Mouse (Mus musculus): ENCODE results near the gene Sac3d1.

GRCm38 (mm10) chr19:6067724-6068415 is 50.6 kb downstream of the Sac3d1 start, which contains the start of gene Tm7sf2:
- TF ChIP-seq CTCF (IDR thresholded peaks at IDR 0.05; ENCODE audit: extremely low read depth, insufficient read depth, insufficient read length, insufficient replicate concordance), result no peak
- TF ChIP-seq POLR2A (IDR thresholded peaks at IDR 0.05; ENCODE audit: low read depth, low read length), result no peak

All from spleen, adult 2 months (tissue).